Mouse (Mus musculus) T-helper 2 cell (primary cell): ENCODE measurements at regions not wholly inside any gene's neighbourhood (a gene's known extent, or its start where the extent isn't known, plus 50 kb on each side); places are given as distances from the start of the nearest gene placed in this dataset.

ENCODE experiments used
- in situ Hi-C: fragments of 300-600 bp; cut with MboI, MseI; formaldehyde crosslinking; loops from one replicate; pipeline ENCODE4 v1.15.1; 2025; ENCODE audit warnings: high pct_unique_total_duplicates

- in situ Hi-C loops = no loop called here
Observed at GRCm38 (mm10) chr4:9935949-9936348, 938.3 kb upstream of the 2610301B20Rik start.

DNA sequence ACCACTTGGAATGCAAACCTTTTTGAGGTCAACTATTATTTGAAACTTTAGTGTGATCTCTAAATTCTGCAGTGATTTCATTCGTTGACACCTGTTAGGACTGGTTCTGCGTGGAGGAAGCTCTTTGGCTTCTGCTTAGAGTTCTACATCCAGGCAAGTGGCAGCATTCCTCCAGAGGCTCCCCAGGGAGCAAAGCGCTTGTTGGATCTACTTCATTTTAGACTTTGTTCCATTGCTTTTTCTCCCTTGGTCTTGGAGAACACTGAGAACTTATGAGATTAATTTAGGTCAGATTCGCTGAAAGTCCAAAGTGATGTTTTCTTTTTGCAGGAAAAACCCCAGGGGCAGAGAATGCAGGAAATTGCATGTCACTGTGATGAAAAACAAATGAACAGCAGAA, 922.9 kb upstream of the 2610301B20Rik start:
- in situ Hi-C loops = no loop called here

GRCm38 (mm10) chr4:9974631-9975030, 899.7 kb upstream of the 2610301B20Rik start:
- in situ Hi-C loops = no loop called here

- in situ Hi-C loops = no loop called here
Observed at GRCm38 (mm10) chr4:9981354-9982040, 892.8 kb upstream of the 2610301B20Rik start.

DNA sequence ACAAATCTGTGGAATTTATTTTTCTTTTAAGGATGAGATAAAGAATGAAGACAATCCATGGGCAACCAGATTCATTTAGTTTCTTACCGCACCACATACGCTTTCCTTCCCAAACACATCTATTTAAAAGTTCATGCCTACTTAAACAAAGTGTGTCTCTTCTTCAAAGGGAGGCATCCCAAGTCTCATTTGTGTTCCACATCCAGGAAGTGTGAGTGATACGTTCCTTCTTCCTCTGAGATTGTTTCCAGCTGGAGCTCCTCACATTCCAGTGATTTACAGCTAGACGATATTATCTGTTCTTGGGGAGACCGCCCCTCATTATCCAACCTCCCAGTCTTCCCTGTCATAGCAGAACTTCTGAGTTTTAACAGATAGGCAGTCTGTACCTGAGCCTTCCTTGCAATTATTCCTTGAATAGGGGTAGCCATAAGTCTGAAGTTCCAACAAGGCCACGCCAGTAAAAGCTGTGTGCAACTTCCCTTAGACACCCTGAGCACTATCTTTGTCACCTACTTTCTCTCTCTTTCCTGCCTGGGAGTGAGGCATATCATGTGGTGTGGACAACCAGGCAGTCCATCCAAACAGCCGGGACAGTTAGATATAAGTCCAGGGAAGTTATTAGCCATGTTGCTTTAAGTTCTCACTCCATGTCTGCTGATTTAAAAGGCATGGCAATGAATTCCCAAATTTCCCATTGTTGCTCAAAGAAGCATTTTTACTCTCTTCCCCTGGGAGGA, 891.3 kb upstream of the 2610301B20Rik start:
- in situ Hi-C loops = no loop called here

DNA sequence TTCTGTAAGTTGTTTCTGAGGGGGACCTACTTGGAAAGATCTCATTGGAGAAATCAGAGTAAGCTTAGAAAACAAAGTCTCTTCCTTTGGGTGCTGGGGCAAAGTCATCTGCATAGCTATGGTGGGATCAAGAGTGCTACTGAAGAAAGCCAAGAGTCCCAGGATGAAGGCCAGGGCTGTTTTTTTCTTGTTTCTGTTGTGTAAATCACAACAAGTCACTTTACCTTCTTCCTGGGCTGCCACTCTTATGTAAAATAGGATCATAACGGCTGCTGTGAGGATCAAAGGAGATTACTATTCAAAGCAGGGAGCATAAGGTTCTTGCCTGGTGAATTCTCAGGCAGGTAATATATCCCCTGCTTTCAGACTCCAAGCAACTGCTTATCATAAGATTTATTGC, 880.4 kb upstream of the 2610301B20Rik start:
- in situ Hi-C loops = no loop called here

DNA sequence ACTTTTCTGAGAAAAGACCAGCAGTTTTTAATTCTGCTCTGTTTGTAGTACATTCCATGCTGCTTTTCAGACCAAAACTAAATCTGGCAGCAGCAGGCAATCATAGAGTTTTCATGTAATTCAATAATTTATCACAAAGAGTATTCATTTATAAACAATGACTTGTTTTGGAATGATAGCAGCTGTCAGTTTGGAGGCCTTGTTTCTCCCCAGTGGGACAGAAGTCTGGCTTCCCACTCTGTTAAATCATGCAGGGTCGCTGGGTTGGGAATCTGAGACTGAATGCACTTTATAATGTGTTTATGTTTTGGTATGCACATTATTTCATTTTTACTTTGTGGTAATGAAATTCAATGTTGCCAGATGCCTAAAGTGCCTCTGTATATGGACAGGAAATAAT, 879.8 kb upstream of the 2610301B20Rik start:
- in situ Hi-C loops = no loop called here

GRCm38 (mm10) chr4:10030316-10030715, 844.0 kb upstream of the 2610301B20Rik start:
- in situ Hi-C loops = no loop called here

DNA sequence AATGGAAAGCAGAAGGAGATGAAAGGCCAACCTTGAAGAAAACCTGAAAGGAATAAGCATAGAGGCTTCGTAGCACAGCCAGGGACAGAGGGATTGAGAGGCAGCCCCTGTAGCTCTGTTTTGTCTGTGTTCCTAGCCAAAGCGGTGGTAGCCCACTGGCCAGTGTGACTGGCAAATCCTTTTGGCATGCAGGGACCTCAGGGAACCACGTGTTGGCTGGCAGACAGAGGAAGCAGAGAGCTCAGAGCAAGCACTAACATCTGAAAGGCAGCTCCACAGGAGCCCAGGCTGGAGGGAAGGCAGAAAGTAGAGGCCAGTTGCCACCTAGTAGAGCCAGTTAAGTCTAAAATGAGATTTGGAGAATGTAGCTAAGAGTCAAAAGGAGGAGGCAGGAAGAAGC, 842.5 kb upstream of the 2610301B20Rik start:
- in situ Hi-C loops = no loop called here

DNA sequence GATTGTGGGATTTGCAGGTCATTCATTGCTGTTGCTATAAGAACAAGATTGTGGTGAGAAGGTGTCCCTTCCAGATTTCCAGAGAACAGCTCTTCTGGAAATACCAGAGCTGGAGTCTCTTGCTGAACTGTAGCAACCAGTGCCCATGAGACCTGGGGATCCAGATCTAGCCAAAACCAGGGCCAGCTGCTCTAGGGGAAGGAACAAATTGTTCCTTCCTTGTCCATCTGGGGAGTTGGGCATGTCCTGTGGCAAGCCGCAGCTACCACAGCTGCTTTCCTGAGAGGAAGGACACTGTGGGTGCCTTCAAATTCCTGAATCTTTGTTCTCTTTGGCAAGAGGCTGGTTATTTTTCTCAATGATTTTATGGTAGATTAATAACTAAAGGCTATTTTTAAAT, 839.0 kb upstream of the 2610301B20Rik start:
- in situ Hi-C loops = no loop called here

GRCm38 (mm10) chr4:10041301-10042093, 832.8 kb upstream of the 2610301B20Rik start:
- in situ Hi-C loops = no loop called here

DNA sequence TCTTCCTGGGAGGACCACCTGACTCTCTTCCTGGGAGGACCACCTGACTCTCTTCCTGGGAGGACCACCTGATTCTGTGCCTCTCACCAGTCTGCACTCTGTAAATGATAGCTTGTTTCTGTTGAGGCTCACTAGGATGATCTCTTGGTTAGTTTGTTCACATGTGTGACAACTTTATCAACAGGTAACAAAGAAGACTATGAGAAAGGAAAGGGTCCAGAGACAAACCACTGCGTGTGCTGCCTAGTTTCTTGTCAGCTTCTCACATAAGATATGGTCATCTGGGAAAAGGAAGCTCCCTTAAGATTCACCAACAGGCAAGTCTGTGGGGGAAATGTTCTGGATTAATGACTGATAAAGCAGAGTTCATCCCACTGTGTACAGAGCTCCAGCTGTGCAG, 825.5 kb upstream of the 2610301B20Rik start:
- in situ Hi-C loops = no loop called here

DNA sequence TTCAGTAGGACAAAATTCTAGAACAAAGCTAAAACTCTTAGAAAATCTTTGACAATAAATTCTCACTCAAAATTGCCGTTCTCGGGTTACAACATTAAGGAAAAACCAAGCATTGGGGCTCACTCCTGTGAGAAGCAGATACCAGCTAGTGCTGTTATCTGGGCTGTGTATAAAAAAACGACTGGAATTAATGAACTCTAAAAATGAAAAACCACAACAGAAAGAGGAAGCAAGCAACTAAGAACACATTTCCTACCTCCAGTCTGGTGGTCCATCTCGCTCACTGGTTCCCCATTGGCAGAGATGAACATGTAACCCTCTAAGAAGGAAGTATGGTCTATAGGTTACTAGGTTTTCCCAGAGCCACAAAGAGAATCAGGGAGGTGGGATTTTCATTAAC, 824.9 kb upstream of the 2610301B20Rik start:
- in situ Hi-C loops = no loop called here

- in situ Hi-C loops = no loop called here
Observed at GRCm38 (mm10) chr4:10051296-10052267, 822.7 kb upstream of the 2610301B20Rik start.

GRCm38 (mm10) chr4:10052869-10053268, 821.4 kb upstream of the 2610301B20Rik start:
- in situ Hi-C loops = no loop called here

GRCm38 (mm10) chr4:10072500-10073106, 801.7 kb upstream of the 2610301B20Rik start:
- in situ Hi-C loops = no loop called here

- in situ Hi-C loops = loop anchor here (5.0 kb wide), 1 partner anchor 53 kb away; no protein-coding TSS in a partner anchor
Observed at GRCm38 (mm10) chr4:10079565-10080169, 794.6 kb upstream of the 2610301B20Rik start.

- in situ Hi-C loops = no loop called here
Observed at GRCm38 (mm10) chr4:10114831-10115230, 759.5 kb upstream of the 2610301B20Rik start.

DNA sequence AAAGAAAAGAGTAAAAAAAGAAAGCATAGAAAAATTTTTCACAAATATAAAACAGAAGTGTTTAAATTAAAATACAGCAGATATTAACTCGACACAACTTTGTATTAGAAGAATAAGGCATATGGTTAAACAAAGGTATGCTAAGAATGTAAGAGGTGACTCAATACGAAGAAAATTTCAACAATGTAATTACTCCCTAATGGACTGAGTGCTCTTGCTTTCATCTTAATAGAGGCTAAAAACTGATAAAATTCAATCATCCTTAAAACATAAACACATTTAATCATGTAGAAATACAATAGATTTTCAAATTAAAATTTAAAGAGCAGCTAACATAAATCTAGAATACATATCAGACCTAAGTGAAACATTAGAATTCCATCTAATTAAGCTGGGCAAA, 756.3 kb upstream of the 2610301B20Rik start:
- in situ Hi-C loops = no loop called here

- in situ Hi-C loops = no loop called here
Observed at GRCm38 (mm10) chr4:10124252-10124651, 750.0 kb upstream of the 2610301B20Rik start.
